Mouse (Mus musculus): ENCODE results near the gene Gm10944. TPM values are rescaled to one million over a fixed set of nuclear protein-coding genes. Genes with fewer than 3 reads are reported as not detected.

Gene Gm10944
- not detected in 2 replicates for polyA plus RNA-seq (2012)

- TF ChIP-seq GATA1 (IDR thresholded peaks at IDR 0.05; ENCODE audit: low read length): no peak
These were observed at the start of gene Gm10944 for GRCm38 (mm10) chr10:10681048-10681447. TSS of gene Gm10944 (plus strand) at chr10:10681348.

DNA sequence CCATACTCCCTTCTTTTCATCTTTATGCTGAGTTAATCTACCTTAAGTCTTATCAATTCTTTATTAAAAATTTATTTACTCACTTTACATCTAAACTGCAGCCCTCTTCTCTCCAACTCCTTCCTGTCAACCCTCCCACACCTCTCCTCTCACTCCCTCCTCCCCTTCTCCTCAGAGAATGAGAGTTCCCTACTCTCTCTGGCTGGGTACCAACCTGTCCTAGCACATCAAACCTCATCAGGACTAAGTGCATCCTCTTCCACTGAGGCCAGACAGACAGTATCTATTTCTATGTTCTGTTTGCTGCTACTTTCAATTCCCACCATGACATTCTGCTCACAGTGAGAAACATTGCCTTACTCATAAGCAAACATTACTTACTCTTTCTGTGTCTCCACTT is 25.2 kb upstream of the Gm10944 start:
- no peak for TF ChIP-seq GATA1 (IDR thresholded peaks at IDR 0.05; ENCODE audit: low read length)

DNA sequence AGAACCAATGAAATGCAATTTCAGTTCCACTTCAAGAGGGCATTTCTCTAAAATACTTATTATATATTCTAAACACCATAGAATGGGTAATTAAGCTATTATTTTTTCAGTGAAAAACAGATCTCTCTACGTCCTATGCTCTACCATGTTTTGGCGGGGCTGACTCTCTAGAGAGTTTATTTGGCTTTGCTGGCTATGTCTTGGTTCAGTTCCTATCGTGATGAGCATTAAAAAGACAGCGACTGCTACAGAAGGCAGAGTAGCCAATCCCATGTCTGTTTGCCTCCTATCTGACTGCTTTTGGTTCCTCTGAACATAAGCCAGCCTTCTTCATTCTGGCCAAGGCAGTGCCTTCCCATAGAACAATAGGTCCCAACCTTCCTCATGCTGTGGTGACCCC is 24.5 kb upstream of the Gm10944 start:
- TF ChIP-seq GATA1 (IDR thresholded peaks at IDR 0.05; ENCODE audit: low read length): no peak

DNA sequence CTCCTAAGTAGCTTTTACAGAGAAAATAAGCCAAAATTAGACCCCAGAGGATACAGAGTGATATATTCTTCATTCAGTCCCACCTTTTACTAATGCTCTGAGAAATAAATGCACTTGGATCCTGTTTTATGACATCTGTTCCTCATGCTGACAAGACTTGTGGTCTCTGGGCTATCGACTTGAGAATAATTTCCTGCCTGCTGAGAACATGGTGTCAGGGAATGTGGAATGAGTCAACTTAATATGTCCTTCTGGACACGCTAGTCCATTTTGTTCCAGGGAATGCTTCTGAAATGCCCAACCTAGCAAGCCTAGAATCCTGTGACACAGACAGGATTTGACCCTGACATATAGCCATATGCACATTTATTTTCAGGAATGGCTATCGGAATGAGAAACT is 22.0 kb upstream of the Gm10944 start:
- TF ChIP-seq GATA1 (IDR thresholded peaks at IDR 0.05; ENCODE audit: low read length): no peak

DNA sequence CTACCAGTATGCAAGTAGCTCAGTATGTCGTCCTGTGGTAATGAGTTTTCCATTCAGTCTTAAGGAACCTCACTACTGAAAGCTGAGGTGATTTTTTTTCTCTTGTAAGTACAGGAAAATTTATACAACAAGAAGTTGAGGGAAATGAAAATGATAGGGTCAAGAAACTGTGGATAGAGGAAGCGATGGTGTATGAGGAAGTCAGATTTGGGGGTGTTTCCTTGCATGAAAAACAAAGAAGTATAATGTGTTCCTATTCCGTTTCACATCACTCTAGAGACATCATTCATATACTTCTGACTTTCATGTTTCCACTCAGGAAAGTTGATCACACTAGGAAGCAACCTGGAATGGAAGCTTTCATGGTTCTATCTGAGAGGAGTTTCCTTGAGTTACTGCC is 21.2 kb upstream of the Gm10944 start:
- TF ChIP-seq GATA1 (IDR thresholded peaks at IDR 0.05; ENCODE audit: low read length): no peak

DNA sequence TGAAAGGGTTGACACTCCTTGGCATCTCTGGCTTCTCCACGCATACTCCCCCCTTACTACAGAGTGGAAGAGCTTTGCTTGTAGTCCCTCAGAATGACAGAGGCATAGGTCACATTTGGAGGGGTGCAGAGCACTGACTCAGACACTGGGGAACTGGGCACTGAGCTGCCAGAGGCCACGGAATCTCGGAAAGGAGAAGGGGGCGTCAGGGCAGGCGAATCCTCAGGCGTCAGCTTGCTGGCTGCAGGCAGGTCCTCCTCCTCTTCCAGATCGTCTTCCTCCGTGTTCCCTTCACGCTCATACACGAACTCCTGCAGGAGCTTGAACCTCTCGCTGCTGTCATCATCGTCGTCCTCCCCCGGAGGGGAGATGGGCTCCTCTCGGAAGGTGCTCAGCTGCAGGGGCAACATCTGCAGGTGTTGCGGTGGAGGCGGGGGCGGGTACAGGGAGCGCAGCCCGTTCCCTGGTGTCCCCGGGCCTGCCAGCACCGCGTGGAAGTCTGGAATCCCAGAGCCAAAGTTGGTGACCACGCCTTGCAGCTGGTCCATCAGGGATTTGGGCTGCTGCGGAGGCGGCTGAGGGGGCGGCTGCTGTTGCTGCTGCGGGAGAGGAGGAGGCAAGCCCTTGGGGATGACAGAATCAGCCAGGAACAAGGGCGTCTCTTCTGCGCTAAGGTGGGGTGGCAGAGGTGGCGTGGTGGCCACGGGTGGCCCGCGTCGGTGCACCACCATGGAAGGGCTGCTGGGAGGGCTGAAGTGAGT is 7.9 kb downstream of the Gm10944 start:
- no peak for TF ChIP-seq GATA1 (IDR thresholded peaks at IDR 0.05; ENCODE audit: low read length)

- no peak for TF ChIP-seq GATA1 (IDR thresholded peaks at IDR 0.05; ENCODE audit: low read length)
These were observed 8.6 kb downstream of the Gm10944 start for GRCm38 (mm10) chr10:10689668-10690223.

DNA sequence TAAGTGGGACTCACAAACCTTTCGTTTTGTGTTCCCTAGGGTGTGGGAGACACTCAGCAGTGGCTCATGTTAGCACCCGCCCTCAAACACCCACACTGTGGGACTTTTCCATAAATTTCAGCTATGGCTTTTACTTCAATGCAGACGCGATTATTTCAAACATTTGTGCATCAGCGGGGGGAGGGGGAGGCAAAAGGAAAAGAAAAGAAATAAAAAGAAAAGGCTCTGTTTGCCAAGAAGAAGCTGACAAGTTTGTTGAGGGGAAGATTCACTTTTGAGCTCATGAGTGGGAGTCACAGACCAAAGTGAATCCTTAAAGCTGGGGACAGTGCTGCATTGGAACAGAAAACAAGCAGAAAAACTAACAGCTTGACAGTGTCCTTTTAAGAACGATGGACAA is 16.3 kb downstream of the Gm10944 start:
- TF ChIP-seq GATA1 (IDR thresholded peaks at IDR 0.05; ENCODE audit: low read length): no peak

DNA sequence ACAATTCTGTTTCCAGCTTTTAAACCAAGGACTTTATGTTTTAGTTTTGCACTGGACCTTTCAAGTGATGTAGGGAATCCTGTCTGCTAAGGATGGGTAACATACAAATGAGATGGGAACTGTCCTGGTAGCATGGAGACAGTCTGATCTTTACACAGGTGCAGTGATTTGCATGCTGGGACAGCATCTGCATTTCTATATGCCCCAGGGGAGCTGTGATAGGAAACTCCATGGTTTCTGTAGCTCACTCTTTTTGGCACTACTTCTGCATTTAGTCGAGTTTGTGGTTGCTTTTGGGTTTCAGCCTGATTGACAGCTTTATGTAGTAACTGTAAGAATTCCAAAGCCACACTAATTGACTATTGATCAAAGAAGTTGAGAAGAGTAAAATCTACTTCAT is 19.8 kb downstream of the Gm10944 start:
- no peak for TF ChIP-seq GATA1 (IDR thresholded peaks at IDR 0.05; ENCODE audit: low read length)

DNA sequence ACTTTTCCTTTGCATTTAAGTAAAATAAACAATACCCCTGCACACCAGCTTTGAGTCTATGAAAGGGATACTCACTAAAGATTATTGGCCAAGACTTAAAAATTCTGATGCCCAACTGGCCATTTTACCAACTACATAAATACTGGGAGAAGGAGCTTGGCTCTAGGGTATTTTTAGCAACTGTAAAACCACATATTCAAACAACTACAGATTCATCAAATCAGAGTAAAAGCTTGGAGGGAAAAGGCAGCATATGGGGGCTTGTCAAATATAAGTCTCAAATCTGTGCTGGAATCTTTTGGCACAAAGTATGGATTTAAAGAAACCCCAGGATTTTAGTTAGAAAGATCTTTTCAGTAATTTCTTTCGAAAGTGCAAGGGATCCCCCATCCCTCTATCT is 20.2 kb downstream of the Gm10944 start:
- no peak for TF ChIP-seq GATA1 (IDR thresholded peaks at IDR 0.05; ENCODE audit: low read length)

DNA sequence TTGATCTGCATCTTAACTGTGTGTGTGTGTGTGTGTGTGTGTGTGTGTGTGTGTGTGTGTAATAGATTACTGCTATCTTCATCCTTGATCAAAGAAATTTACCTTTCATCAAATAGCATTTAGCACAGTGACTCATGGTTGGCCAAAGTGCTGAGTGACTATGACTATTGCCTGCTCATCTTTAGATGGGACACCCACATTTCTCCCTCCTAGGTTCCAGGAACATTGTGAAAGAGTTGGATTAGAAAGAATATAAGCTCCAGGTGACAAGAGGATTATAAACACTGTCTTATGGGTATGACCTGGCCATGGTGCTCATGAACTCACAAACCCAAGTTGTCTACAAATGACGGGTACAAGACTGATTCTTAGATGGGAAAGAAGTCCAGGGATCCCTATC is 26.9 kb downstream of the Gm10944 start:
- no peak for TF ChIP-seq GATA1 (IDR thresholded peaks at IDR 0.05; ENCODE audit: low read length)

GRCm38 (mm10) chr10:10710359-10710758 is 29.2 kb downstream of the Gm10944 start:
- no peak for TF ChIP-seq GATA1 (IDR thresholded peaks at IDR 0.05; ENCODE audit: low read length)

DNA sequence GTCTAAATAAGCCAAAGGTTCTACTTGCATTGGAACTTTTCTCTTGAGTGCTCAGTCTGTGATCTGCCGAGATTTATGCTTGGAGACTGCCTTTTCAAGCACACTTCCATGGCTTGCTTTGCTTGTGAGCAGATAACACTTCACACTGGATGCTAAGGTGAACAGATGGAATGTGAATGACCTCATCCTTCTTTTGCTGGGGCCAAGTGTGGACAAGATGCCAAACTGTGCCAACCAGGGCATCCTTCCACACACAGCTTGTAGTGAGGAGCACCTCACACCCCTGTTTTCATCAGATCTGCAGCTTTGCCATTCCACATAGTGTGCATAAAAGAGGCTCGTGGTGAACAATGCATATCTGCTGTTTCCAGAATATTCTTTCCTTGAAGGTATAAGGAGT is 29.7 kb downstream of the Gm10944 start:
- no peak for TF ChIP-seq GATA1 (IDR thresholded peaks at IDR 0.05; ENCODE audit: low read length)

- no peak for TF ChIP-seq GATA1 (IDR thresholded peaks at IDR 0.05; ENCODE audit: low read length)
These were observed 45.4 kb downstream of the Gm10944 start for GRCm38 (mm10) chr10:10726501-10726900.

Other genes with a start within 250 kb of the Gm10944 start
- gene Adgb, start 209.0 kb upstream of the Gm10944 start, polyA plus RNA-seq (2012): not detected in 2 replicates
- gene Rab32, start 123.1 kb upstream of the Gm10944 start, polyA plus RNA-seq (2012): not detected in 2 replicates